Mouse (Mus musculus): Measurements from ENCODE around the gene Kcnq5.

DNA sequence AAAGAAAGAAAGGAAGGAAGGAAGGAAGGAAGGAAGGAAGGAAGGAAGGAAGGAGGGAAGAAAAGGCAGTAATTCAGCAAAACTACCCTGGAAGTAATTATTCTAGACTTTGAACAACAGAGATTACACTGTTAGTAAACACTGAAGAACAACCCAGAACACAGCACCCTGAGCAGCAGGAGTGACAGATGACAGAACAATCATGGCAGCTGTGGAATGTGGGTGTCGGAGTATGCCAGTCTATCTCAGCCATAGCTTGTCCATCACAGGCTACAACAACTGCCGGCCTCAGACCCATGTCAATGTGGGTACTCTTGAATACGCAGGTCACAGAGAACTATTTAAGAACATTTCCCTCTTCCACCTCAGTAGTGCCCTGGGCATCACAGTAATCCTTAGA lies 530.1 kb downstream of the Kcnq5 start:
- TF ChIP-seq EP300 (optimal IDR thresholded peaks at IDR 0.05) (no peak), CTCF (IDR thresholded peaks at IDR 0.05; ENCODE audit: low read depth) (no peak)

Measured in stomach, postnatal 0 days (tissue).